Mouse (Mus musculus): ENCODE data around the gene Gm39566.

Gene Gm39566

DNA sequence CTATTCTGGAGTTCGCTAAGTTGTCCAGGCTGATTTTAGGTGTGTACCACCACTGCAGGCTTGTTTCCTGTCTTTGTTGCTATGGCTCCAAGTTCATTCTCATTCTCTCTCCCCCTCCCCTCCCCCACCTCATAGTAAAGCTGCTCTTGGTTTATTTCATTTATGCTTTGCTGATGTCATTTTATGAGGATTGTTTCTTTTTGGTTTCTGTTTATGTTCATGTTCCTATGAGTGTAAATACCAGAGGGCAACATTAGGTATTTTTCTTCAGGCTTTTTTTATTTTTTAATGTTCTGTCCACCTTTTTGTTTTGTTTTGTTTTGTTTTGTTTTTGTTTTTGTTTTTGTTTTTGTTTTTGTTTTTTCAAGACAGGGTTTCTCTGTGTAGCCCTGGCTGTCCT lies 53.2 kb downstream of the Gm39566 start, which contains the start of gene Slc35g3:
Gene Slc35g3, minus strand, starts transcription at position 101 of the 400 bp plus-strand sequence.
- ATAC-seq (ENCODE audit: low TSS enrichment) = no peak
